Mouse (Mus musculus) brain, embryonic 14.5 days (tissue): ENCODE data around the gene Rbms1. TPM values are rescaled to one million over a fixed set of nuclear protein-coding genes. Genes with fewer than 3 reads are reported as not detected.
"Not testable (repeated sequence)": the region's sequence is repeated elsewhere in the genome, so short reads cannot be mapped to it uniquely, and the experiment has no call there.

ENCODE experiments used
- DNase-seq: peaks from one replicate; pipeline ENCODE4 v3.0.0-alpha.2; 2011; ENCODE audit warnings: low read depth
- CTCF ChIP-seq: fragments of 200-500 bp; IDR thresholded peaks from 2 replicates; pipeline ENCODE4 v1.5.1; 2012; ENCODE audit warnings: inconsistent platforms, mild to moderate bottlenecking, moderate library complexity, borderline replicate concordance; ENCODE audit not compliant: insufficient read depth, insufficient read length; ENCODE audit errors: extremely low read depth
- POLR2A ChIP-seq: fragments of 200-500 bp; IDR thresholded peaks from 2 replicates; pipeline ENCODE4 v1.6.1; 2012; ENCODE audit warnings: mild to moderate bottlenecking, inconsistent platforms, borderline replicate concordance; ENCODE audit not compliant: poor library complexity, insufficient read depth, insufficient read length, severe bottlenecking; ENCODE audit errors: extremely low read depth
- polyA plus RNA-seq: library from polyadenylated mRNA; depleted of rRNA; stranded (reverse); fragments of >200 nt; gene quantifications from 2 replicates; pipeline ENCODE4 v1.2.3, GENCODE M21; 2012

Gene Rbms1
- polyA plus RNA-seq, 1 experiment: 45.5 TPM

GRCm38 (mm10) chr2:60834293-60834692, 128.7 kb downstream of the Rbms1 start:
- TF ChIP-seq POLR2A (no peak), CTCF (no peak)
- DNase-seq: peak; percentile 46

- TF ChIP-seq POLR2A: no peak
- TF ChIP-seq CTCF: no peak
- peak; percentile 51 for DNase-seq
Observed at GRCm38 (mm10) chr2:60832254-60832653, 130.7 kb downstream of the Rbms1 start.

- DNase-seq: not testable (repeated sequence)
Observed at GRCm38 (mm10) chr2:60830464-60830863, 132.5 kb downstream of the Rbms1 start.

- TF ChIP-seq CTCF (no peak), POLR2A (no peak)
- peak; percentile 62 for DNase-seq
Observed at GRCm38 (mm10) chr2:60828908-60829462, 134.0 kb downstream of the Rbms1 start.

GRCm38 (mm10) chr2:60827152-60827428, 135.9 kb downstream of the Rbms1 start:
- DNase-seq: no peak
- TF ChIP-seq CTCF (no peak), POLR2A (no peak)

GRCm38 (mm10) chr2:60826406-60827151, 136.4 kb downstream of the Rbms1 start:
- no peak for DNase-seq

GRCm38 (mm10) chr2:60825690-60826089, 137.3 kb downstream of the Rbms1 start:
- peak; percentile 48 for DNase-seq
- TF ChIP-seq POLR2A: no peak
- TF ChIP-seq CTCF: no peak

More at GRCm38 (mm10) chr2:60826406-60827151, 136.4 kb downstream of the Rbms1 start:
- no peak for TF ChIP-seq POLR2A
- no peak for TF ChIP-seq CTCF

- no peak for DNase-seq
- no peak for TF ChIP-seq CTCF
- TF ChIP-seq POLR2A: no peak
Observed at GRCm38 (mm10) chr2:60821635-60822034, 141.4 kb downstream of the Rbms1 start.

- no peak for DNase-seq
- no peak for TF ChIP-seq POLR2A
- TF ChIP-seq CTCF: no peak
Observed at GRCm38 (mm10) chr2:60818632-60819031, 144.4 kb downstream of the Rbms1 start.

GRCm38 (mm10) chr2:60816307-60816706, 146.7 kb downstream of the Rbms1 start:
- TF ChIP-seq POLR2A: no peak
- TF ChIP-seq CTCF: no peak
- DNase-seq: no peak

- DNase-seq: no peak
- TF ChIP-seq POLR2A (no peak), CTCF (no peak)
Observed at GRCm38 (mm10) chr2:60814788-60815187, 148.2 kb downstream of the Rbms1 start.

GRCm38 (mm10) chr2:60812949-60813348, 150.0 kb downstream of the Rbms1 start:
- no peak for DNase-seq
- TF ChIP-seq CTCF (no peak), POLR2A (no peak)
